Mouse (Mus musculus) limb, embryonic 15.5 days (tissue): Measurements from ENCODE around the gene Itfg2. TPM values are rescaled to one million over a fixed set of nuclear protein-coding genes. Genes with fewer than 3 reads are reported as not detected.
A peak's percentile ranks its signal among the peaks of the same experiment; 100 is the strongest.

Experiments used
- ATAC-seq: fragments of 200-750 bp; cut with Nextera tagmentation; 2 replicates; pipeline ENCODE4 v1.8.0; 2017; ENCODE audit warnings: low read depth, moderate TSS enrichment; ENCODE audit not compliant: insufficient number of reproducible peaks, low FRiP score, low TSS enrichment
- H3K27ac ChIP-seq: fragments of 300-500 bp; sonication (generic); 2 replicates; pipeline ENCODE4 v1.5.1; 2015; ENCODE audit warnings: moderate library complexity, mild to moderate bottlenecking, inconsistent platforms
- H3K27me3 ChIP-seq: fragments of 300-500 bp; sonication (generic); 2 replicates; pipeline ENCODE4 v1.6.1; 2015; ENCODE audit warnings: inconsistent platforms
- H3K36me3 ChIP-seq: fragments of 300-500 bp; sonication (generic); 2 replicates; pipeline ENCODE4 v1.6.1; 2015; ENCODE audit warnings: inconsistent platforms
- H3K4me1 ChIP-seq: fragments of 300-500 bp; sonication (generic); 2 replicates; pipeline ENCODE4 v1.6.1; 2015; ENCODE audit warnings: inconsistent platforms
- H3K4me2 ChIP-seq: fragments of 300-500 bp; sonication (generic); 2 replicates; pipeline ENCODE4 v1.6.1; 2015; ENCODE audit warnings: mild to moderate bottlenecking, inconsistent platforms
- H3K4me3 ChIP-seq: fragments of 300-500 bp; sonication (generic); 2 replicates; pipeline ENCODE4 v1.5.1; 2015; ENCODE audit warnings: mild to moderate bottlenecking, inconsistent platforms
- H3K9ac ChIP-seq: fragments of 300-500 bp; sonication (generic); 2 replicates; pipeline ENCODE4 v1.6.1; 2015; ENCODE audit warnings: inconsistent platforms
- H3K9me3 ChIP-seq: fragments of 300-500 bp; sonication (generic); 2 replicates; pipeline ENCODE4 v1.6.1; 2016; ENCODE audit warnings: inconsistent platforms
- WGBS: fragments of 180-500 bp; shearing (Covaris S2); methylation state at CpG from one replicate; pipeline ENCODE4 v1.1.7; 2015; 5-methylcytosine and 5-hydroxymethylcytosine counted together
- polyA plus RNA-seq: library from polyadenylated mRNA; unstranded; fragments of >200 nt; fragmentation: Nextera tagmentation; extraction: Ambion mirVana; gene quantifications from 2 replicates; pipeline ENCODE4 v1.2.1, GENCODE M21; 2015

Gene Itfg2
- polyA plus RNA-seq: 31.0 and 31.8 TPM in 2 replicates

- ATAC-seq: peak; percentile 95
- H3K9me3 ChIP-seq: no peaks in the 10 kb centered on the region
- H3K4me3 ChIP-seq: peak within 1 kb of the TSS; percentile 64
- H3K27ac ChIP-seq: peak within 1 kb of the TSS; percentile 99
- no peaks in the 10 kb centered on the region for H3K27me3 ChIP-seq
- H3K36me3 ChIP-seq: peaks cover 24% of the 10 kb centered on the region
- under 1% methylated on average over 42 of the region's 42 CpGs for WGBS
- peak within 1 kb of the TSS; percentile 81 for H3K9ac ChIP-seq
- H3K4me1 ChIP-seq: peaks cover 6% of the 10 kb centered on the region; the same call in 1 of the 2 replicates
- peak within 1 kb of the TSS; percentile 51 for H3K4me2 ChIP-seq
Measured at GRCm38 (mm10) chr6:128424269-128425019, at the start of gene Itfg2. TSS of gene Itfg2 (minus strand) at chr6:128424931.

- no peaks in the 10 kb centered on the region for H3K27me3 ChIP-seq
- H3K9ac ChIP-seq: no peak overlapping the region
- no peak overlapping the region for H3K4me3 ChIP-seq
- WGBS: 84% methylated on average over 6 of the region's 6 CpGs
- H3K36me3 ChIP-seq: no peaks in the 10 kb centered on the region
- H3K4me1 ChIP-seq: no peaks in the 10 kb centered on the region
- H3K4me2 ChIP-seq: no peak overlapping the region
- no peak for ATAC-seq
- H3K27ac ChIP-seq: no peak overlapping the region
- H3K9me3 ChIP-seq: no peaks in the 10 kb centered on the region
Measured at GRCm38 (mm10) chr6:128474112-128474511, 49.4 kb upstream of the Itfg2 start.

GRCm38 (mm10) chr6:128469451-128469850, 44.7 kb upstream of the Itfg2 start:
- no peak overlapping the region for H3K27ac ChIP-seq
- 7% methylated on average over 11 of the region's 12 CpGs for WGBS

GRCm38 (mm10) chr6:128467298-128467697, 42.6 kb upstream of the Itfg2 start:
- no peak for ATAC-seq
- H3K4me2 ChIP-seq: no peak overlapping the region
- no peak overlapping the region for H3K4me3 ChIP-seq
- no peaks in the 10 kb centered on the region for H3K9me3 ChIP-seq
- H3K27me3 ChIP-seq: no peaks in the 10 kb centered on the region
- 46% methylated on average over 2 of the region's 2 CpGs for WGBS
- no peaks in the 10 kb centered on the region for H3K4me1 ChIP-seq
- H3K36me3 ChIP-seq: no peaks in the 10 kb centered on the region
- no peak overlapping the region for H3K27ac ChIP-seq
- H3K9ac ChIP-seq: no peak overlapping the region

More at GRCm38 (mm10) chr6:128469451-128469850, 44.7 kb upstream of the Itfg2 start:
- Histone ChIP-seq H3K9ac (no peak overlapping the region), H3K4me3 (no peak overlapping the region), H3K4me2 (no peak overlapping the region), H3K9me3 (no peaks in the 10 kb centered on the region), H3K27me3 (no peaks in the 10 kb centered on the region), H3K4me1 (no peaks in the 10 kb centered on the region), H3K36me3 (no peaks in the 10 kb centered on the region)
- no peak for ATAC-seq

- no peak for ATAC-seq
- no peak overlapping the region for H3K9ac ChIP-seq
- H3K4me1 ChIP-seq: no peaks in the 10 kb centered on the region
- no peak overlapping the region for H3K27ac ChIP-seq
- H3K27me3 ChIP-seq: no peaks in the 10 kb centered on the region
- no peak overlapping the region for H3K4me2 ChIP-seq
- H3K4me3 ChIP-seq: no peak overlapping the region
- no peaks in the 10 kb centered on the region for H3K9me3 ChIP-seq
- H3K36me3 ChIP-seq: no peaks in the 10 kb centered on the region
- 76% methylated on average over 3 of the region's 3 CpGs for WGBS
Measured at GRCm38 (mm10) chr6:128466563-128466962, 41.8 kb upstream of the Itfg2 start.

- Histone ChIP-seq H3K9me3 (no peaks in the 10 kb centered on the region), H3K9ac (no peak overlapping the region), H3K4me2 (no peak overlapping the region), H3K27me3 (no peaks in the 10 kb centered on the region), H3K36me3 (no peaks in the 10 kb centered on the region), H3K27ac (no peak overlapping the region), H3K4me3 (no peak overlapping the region), H3K4me1 (no peaks in the 10 kb centered on the region)
- 64% methylated on average over 7 of the region's 7 CpGs for WGBS
- no peak for ATAC-seq
Measured at GRCm38 (mm10) chr6:128466043-128466442, 41.3 kb upstream of the Itfg2 start.

GRCm38 (mm10) chr6:128464996-128465395, 40.3 kb upstream of the Itfg2 start:
- Histone ChIP-seq H3K27ac (no peak overlapping the region), H3K4me3 (no peak overlapping the region), H3K9me3 (no peaks in the 10 kb centered on the region), H3K4me2 (no peak overlapping the region), H3K36me3 (no peaks in the 10 kb centered on the region), H3K9ac (no peak overlapping the region), H3K27me3 (no peaks in the 10 kb centered on the region), H3K4me1 (no peaks in the 10 kb centered on the region)
- no peak for ATAC-seq
- 73% methylated on average over 4 of the region's 4 CpGs for WGBS

- H3K4me1 ChIP-seq: no peaks in the 10 kb centered on the region
- ATAC-seq: no peak
- H3K4me2 ChIP-seq: no peak overlapping the region
Measured at GRCm38 (mm10) chr6:128461606-128462005, 36.9 kb upstream of the Itfg2 start.

GRCm38 (mm10) chr6:128460729-128461503, 36.2 kb upstream of the Itfg2 start:
- Histone ChIP-seq H3K27me3 (no peaks in the 10 kb centered on the region), H3K27ac (no peak overlapping the region), H3K4me1 (no peaks in the 10 kb centered on the region), H3K4me2 (no peak overlapping the region), H3K36me3 (no peaks in the 10 kb centered on the region), H3K9me3 (no peaks in the 10 kb centered on the region), H3K4me3 (no peak overlapping the region), H3K9ac (no peak overlapping the region)
- ATAC-seq: no peak
- WGBS: 77% methylated on average over 14 of the region's 14 CpGs

More at GRCm38 (mm10) chr6:128461606-128462005, 36.9 kb upstream of the Itfg2 start:
- Histone ChIP-seq H3K9ac (no peak overlapping the region), H3K27me3 (no peaks in the 10 kb centered on the region), H3K27ac (no peak overlapping the region), H3K9me3 (no peaks in the 10 kb centered on the region), H3K36me3 (no peaks in the 10 kb centered on the region), H3K4me3 (no peak overlapping the region)

- H3K4me1 ChIP-seq: no peaks in the 10 kb centered on the region
- H3K9ac ChIP-seq: no peak overlapping the region
- no peaks in the 10 kb centered on the region for H3K36me3 ChIP-seq
- WGBS: 30% methylated on average over 2 of the region's 2 CpGs
- no peak overlapping the region for H3K4me2 ChIP-seq
- no peak overlapping the region for H3K27ac ChIP-seq
- ATAC-seq: no peak
- no peaks in the 10 kb centered on the region for H3K27me3 ChIP-seq
- no peaks in the 10 kb centered on the region for H3K9me3 ChIP-seq
- H3K4me3 ChIP-seq: no peak overlapping the region
Measured at GRCm38 (mm10) chr6:128460321-128460720, 35.6 kb upstream of the Itfg2 start.

GRCm38 (mm10) chr6:128457186-128457585, 32.5 kb upstream of the Itfg2 start:
- no peaks in the 10 kb centered on the region for H3K9me3 ChIP-seq
- WGBS: 76% methylated on average over 5 of the region's 5 CpGs
- no peaks in the 10 kb centered on the region for H3K36me3 ChIP-seq
- H3K4me1 ChIP-seq: no peaks in the 10 kb centered on the region; the same call in 1 of the 2 replicates
- H3K4me2 ChIP-seq: no peak overlapping the region
- H3K27ac ChIP-seq: no peak overlapping the region
- no peaks in the 10 kb centered on the region for H3K27me3 ChIP-seq
- H3K9ac ChIP-seq: no peak overlapping the region
- ATAC-seq: no peak
- no peak overlapping the region for H3K4me3 ChIP-seq
